Mouse (Mus musculus): Measurements from ENCODE around the gene Rhoc. TPM values are rescaled to one million over a fixed set of nuclear protein-coding genes. Genes with fewer than 3 reads are reported as not detected.
"Not testable (repeated sequence)": the region's sequence is repeated elsewhere in the genome, so short reads cannot be mapped to it uniquely, and the experiment has no call there.

Gene Rhoc
- total and polyA plus RNA-seq, 3 experiments = 1.2 to 8.3 (median 7.9) TPM

DNA sequence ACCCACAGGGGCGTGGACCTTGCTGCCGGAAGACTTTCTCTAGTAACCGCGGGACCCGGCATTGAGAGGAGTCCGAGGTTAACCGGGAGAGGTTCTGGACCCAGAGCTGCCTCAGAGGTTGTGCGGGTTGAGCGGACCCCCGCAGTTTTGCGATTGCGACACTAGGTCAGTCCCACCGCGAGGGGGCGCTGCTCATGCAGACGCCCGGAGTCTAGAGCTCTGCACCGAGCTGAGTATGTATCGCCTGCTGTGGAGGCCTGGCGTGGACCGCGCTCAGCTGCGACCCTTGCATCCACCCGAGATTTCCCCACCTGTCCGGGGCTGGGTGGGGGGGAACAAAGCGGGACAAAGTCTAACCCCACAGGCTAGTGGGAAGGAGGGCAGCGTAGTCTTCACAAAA is 29.8 kb upstream of the Rhoc start:
- DNase-seq (ENCODE audit: extremely low read depth) = no peak
- Histone ChIP-seq H3K9ac (ENCODE audit: insufficient read depth, low read depth) (peak overlapping the region; percentile 39), H3K27me3 (replicated peaks) (no peaks in the 10 kb centered on the region), H3K4me1 (ENCODE audit: control insufficient read depth in 1 of 2, insufficient read depth in 2 of 2) (peaks cover 5 to 12% of the 10 kb centered on the region in 2 experiments), H3K4me3 (replicated peaks in 1 of 3; ENCODE audit: low read depth in 2 of 3, low read length in 2 of 3, poor library complexity in 1 of 3) (no peak overlapping the region), H3K36me3 (replicated peaks in 1 of 2; ENCODE audit: control insufficient read depth in 1 of 2, insufficient read depth in 1 of 2, low read length in 1 of 2) (no peaks in the 10 kb centered on the region), H3K27ac (ENCODE audit: insufficient read depth, low read depth) (no peak overlapping the region), H3K9me3 (replicated peaks; ENCODE audit: low read length) (no peaks in the 10 kb centered on the region), H3K79me2 (replicated peaks; ENCODE audit: control insufficient read depth, extremely low read depth, insufficient read depth, poor library complexity, severe bottlenecking) (no peaks in the 10 kb centered on the region), H3K4me2 (ENCODE audit: insufficient read depth, low read depth, poor library complexity, severe bottlenecking) (peak overlapping the region; percentile 30)
- in situ Hi-C loops (cut with MboI; ENCODE audit: low pct_ligation_motif_present, low pct_unique_long_range_greater_than_20kb, low sequenced_read_pairs) = no loop called here
- TF ChIP-seq ZMIZ1 (IDR thresholded peaks at IDR 0.05; ENCODE audit: low read depth, low read length) (no peak), CTCF (conservative IDR thresholded peaks at IDR 0.05 in 1 of 2, IDR thresholded peaks at IDR 0.05 in 1 of 2; ENCODE audit: low read depth in 2 of 2, low read length in 2 of 2) (peak; percentile 11 to 74; a peak in 3 of 4 replicates), RAD21 (IDR thresholded peaks at IDR 0.05; ENCODE audit: low read depth, low read length) (peak; percentile 16), TCF12 (IDR thresholded peaks at IDR 0.05; ENCODE audit: low read depth, low read length) (peak; percentile 10; the same call in 1 of the 2 replicates), SMC3 (IDR thresholded peaks at IDR 0.05; ENCODE audit: low read depth, low read length) (peak; percentile 53)
- dilution Hi-C loops (cut with MboI; ENCODE audit: extremely low pct_ligation_motif_present, extremely low pct_unique_long_range_greater_than_20kb, low sequenced_read_pairs) = no loop called here

DNA sequence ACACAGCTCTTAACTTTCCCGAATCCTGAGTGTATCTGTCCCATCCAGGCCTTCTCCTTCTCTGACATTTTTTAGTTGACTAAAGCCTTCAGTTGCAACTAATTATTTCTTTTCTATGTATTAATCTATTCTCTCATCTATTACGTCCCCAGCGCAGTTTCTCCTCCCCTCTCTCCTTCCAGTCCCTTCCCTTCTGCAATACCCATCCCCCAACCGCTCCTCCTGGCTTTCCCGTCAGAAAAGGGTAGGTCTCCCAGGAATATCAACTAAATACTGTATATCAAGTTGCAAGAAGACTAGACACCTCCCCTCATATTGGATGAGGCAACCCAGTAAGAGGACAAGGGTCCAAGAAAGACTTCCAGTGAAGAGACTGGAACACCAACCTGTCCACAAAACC is 29.3 kb upstream of the Rhoc start:
- H3K27me3 ChIP-seq (replicated peaks) = no peaks in the 10 kb centered on the region
- H3K4me1 ChIP-seq (ENCODE audit: control insufficient read depth in 1 of 2, insufficient read depth in 2 of 2) = peaks cover 5 to 12% of the 10 kb centered on the region in 2 experiments
- H3K9me3 ChIP-seq (replicated peaks; ENCODE audit: low read length) = no peaks in the 10 kb centered on the region
- peak overlapping the region; percentile 39; the same call in 1 of the 2 replicates for H3K9ac ChIP-seq (ENCODE audit: insufficient read depth, low read depth)
- H3K36me3 ChIP-seq (replicated peaks in 1 of 2; ENCODE audit: control insufficient read depth in 1 of 2, insufficient read depth in 1 of 2, low read length in 1 of 2) = no peaks in the 10 kb centered on the region
- TF ChIP-seq UBTF (IDR thresholded peaks at IDR 0.05; ENCODE audit: low read depth, low read length) (no peak), EP300 (IDR thresholded peaks at IDR 0.05; ENCODE audit: low read length) (no peak), USF2 (conservative IDR thresholded peaks at IDR 0.05; ENCODE audit: low read depth, low read length) (no peak), JUN (IDR thresholded peaks at IDR 0.05; ENCODE audit: insufficient read depth, low read depth, low read length) (no peak), BHLHE40 (IDR thresholded peaks at IDR 0.05; ENCODE audit: low read depth, low read length) (no peak), MAX (IDR thresholded peaks at IDR 0.05; ENCODE audit: low read length) (no peak), E2F4 (IDR thresholded peaks at IDR 0.05; ENCODE audit: insufficient replicate concordance, low read depth, low read length) (no peak), USF1 (IDR thresholded peaks at IDR 0.05; ENCODE audit: low read depth, low read length) (no peak)
- H3K4me2 ChIP-seq (ENCODE audit: insufficient read depth, low read depth, poor library complexity, severe bottlenecking) = 0 out of 2 replicates have a peak overlapping the region, but pooled peaks have one; percentile 30
- H3K27ac ChIP-seq (ENCODE audit: insufficient read depth, low read depth) = no peak overlapping the region
- no peaks in the 10 kb centered on the region for H3K79me2 ChIP-seq (replicated peaks; ENCODE audit: control insufficient read depth, extremely low read depth, insufficient read depth, poor library complexity, severe bottlenecking)
- no peak overlapping the region for H3K4me3 ChIP-seq (replicated peaks in 1 of 3; ENCODE audit: low read depth in 2 of 3, low read length in 2 of 3, poor library complexity in 1 of 3)
- DNase-seq (ENCODE audit: extremely low read depth) = no peak
- in situ Hi-C loops (cut with MboI; ENCODE audit: low pct_ligation_motif_present, low pct_unique_long_range_greater_than_20kb, low sequenced_read_pairs) = no loop called here
- dilution Hi-C loops (cut with MboI; ENCODE audit: extremely low pct_ligation_motif_present, extremely low pct_unique_long_range_greater_than_20kb, low sequenced_read_pairs) = no loop called here

DNA sequence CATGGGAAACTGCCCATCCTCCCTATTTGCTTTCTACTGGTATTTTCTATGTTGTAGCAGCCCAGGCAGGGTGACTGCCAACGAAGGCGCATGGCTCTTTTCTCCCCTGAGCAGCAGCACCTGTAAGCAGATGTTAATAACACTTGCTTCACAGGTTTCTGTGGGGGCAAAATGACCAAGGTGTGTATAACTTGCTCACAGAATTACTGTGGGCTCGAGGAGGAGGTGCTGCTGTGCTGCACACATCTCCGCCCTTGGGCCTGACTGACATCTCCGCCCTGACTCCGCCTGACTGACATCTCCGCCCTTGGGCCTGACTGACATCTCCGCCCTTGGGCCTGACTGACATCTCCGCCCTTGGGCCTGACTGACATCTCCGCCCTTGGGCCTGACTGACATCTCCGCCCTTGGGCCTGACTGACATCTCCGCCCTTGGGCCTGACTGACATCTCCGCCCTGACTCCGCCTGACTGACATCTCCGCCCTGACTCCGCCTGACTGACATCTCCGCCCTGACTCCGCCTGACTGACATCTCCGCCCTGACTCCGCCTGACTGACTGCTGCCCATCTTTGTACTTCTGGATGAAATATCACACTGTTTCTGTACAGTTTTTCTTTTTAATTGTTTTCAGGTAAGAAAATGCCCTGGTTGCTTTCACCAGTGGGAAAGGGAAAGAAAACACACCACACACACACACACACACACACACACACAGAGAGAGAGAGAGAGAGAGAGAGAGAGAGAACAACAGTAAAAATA is 25.9 kb upstream of the Rhoc start:
- H3K4me2 ChIP-seq (ENCODE audit: insufficient read depth, low read depth, poor library complexity, severe bottlenecking) = peak overlapping the region; percentile 63; the same call in 1 of the 2 replicates
- DNase-seq (ENCODE audit: extremely low read depth) = peak; percentile 66
- H3K27me3 ChIP-seq (replicated peaks); H3K9me3 ChIP-seq (replicated peaks; ENCODE audit: low read length); H3K9ac ChIP-seq (ENCODE audit: insufficient read depth, low read depth); H3K36me3 ChIP-seq (replicated peaks in 1 of 2; ENCODE audit: control insufficient read depth in 1 of 2, insufficient read depth in 1 of 2, low read length in 1 of 2); in situ Hi-C loops (cut with MboI; ENCODE audit: low pct_ligation_motif_present, low pct_unique_long_range_greater_than_20kb, low sequenced_read_pairs); H3K79me2 ChIP-seq (replicated peaks; ENCODE audit: control insufficient read depth, extremely low read depth, insufficient read depth, poor library complexity, severe bottlenecking); dilution Hi-C loops (cut with MboI; ENCODE audit: extremely low pct_ligation_motif_present, extremely low pct_unique_long_range_greater_than_20kb, low sequenced_read_pairs); H3K4me3 ChIP-seq (replicated peaks in 1 of 3; ENCODE audit: low read depth in 2 of 3, low read length in 2 of 3, poor library complexity in 1 of 3); H3K27ac ChIP-seq (ENCODE audit: insufficient read depth, low read depth): not testable (repeated sequence)
- H3K4me1 ChIP-seq (ENCODE audit: control insufficient read depth in 1 of 2, insufficient read depth in 2 of 2) = peaks cover 5 to 12% of the 10 kb centered on the region in 2 experiments

Measured in CH12.LX (cell line).